Mouse (Mus musculus): ENCODE measurements around the gene Nlrp5. TPM values are rescaled to one million over a fixed set of nuclear protein-coding genes. Genes with fewer than 3 reads are reported as not detected.
"Not testable (repeated sequence)": the region's sequence is repeated elsewhere in the genome, so short reads cannot be mapped to it uniquely, and the experiment has no call there.

Gene Nlrp5
- total and polyA plus RNA-seq, 3 experiments = not detected

GRCm38 (mm10) chr7:23472886-23473285 lies 87.2 kb downstream of the Nlrp5 start:
- not testable (repeated sequence) for H3K27me3 ChIP-seq (ENCODE audit: control insufficient read depth in 1 of 2, insufficient read depth in 2 of 2, low read length in 2 of 2); H3K9me3 ChIP-seq (replicated peaks; ENCODE audit: insufficient read depth, low read length); H3K4me3 ChIP-seq (ENCODE audit: control insufficient read depth in 1 of 2, insufficient read depth in 1 of 2, low read depth in 2 of 2, low read length in 2 of 2); DNase-seq (ENCODE audit: low read depth, low spot score); H3K79me2 ChIP-seq (ENCODE audit: control insufficient read depth, insufficient read depth, low read length, poor library complexity); H3K9ac ChIP-seq (ENCODE audit: control insufficient read depth, low read depth, low read length, poor library complexity, severe bottlenecking); H3K4me1 ChIP-seq (ENCODE audit: control insufficient read depth in 1 of 2, insufficient read depth in 2 of 2, low read length in 2 of 2); H3K36me3 ChIP-seq (ENCODE audit: control insufficient read depth in 1 of 2, insufficient read depth in 2 of 2, low read length in 2 of 2); H3K27ac ChIP-seq (ENCODE audit: control insufficient read depth, low read depth, low read length)

Other genes starting within 250 kb of the Nlrp5 start
- gene Gm10662, start 241.4 kb upstream of the Nlrp5 start, total RNA-seq (2012; rRNA removed) = not detected in 2 replicates
- not detected for gene Gm10662, start 241.4 kb upstream of the Nlrp5 start, polyA plus RNA-seq (2012; ENCODE audit: insufficient read depth in 1 of 2, insufficient read length in 2 of 2, low read depth in 1 of 2, low replicate concordance in 2 of 2, missing spikeins in 1 of 2)
- not detected in 2 replicates for gene Vmn1r165, start 168.6 kb upstream of the Nlrp5 start, total RNA-seq (2012; rRNA removed)
- not detected for gene Vmn1r165, start 168.6 kb upstream of the Nlrp5 start, polyA plus RNA-seq (2012; ENCODE audit: insufficient read depth in 1 of 2, insufficient read length in 2 of 2, low read depth in 1 of 2, low replicate concordance in 2 of 2, missing spikeins in 1 of 2)
- gene Vmn1r166, start 134.2 kb upstream of the Nlrp5 start, total RNA-seq (2012; rRNA removed) = not detected in 2 replicates
- gene Vmn1r166, start 134.2 kb upstream of the Nlrp5 start, polyA plus RNA-seq (2012; ENCODE audit: insufficient read depth in 1 of 2, insufficient read length in 2 of 2, low read depth in 1 of 2, low replicate concordance in 2 of 2, missing spikeins in 1 of 2) = not detected
- not detected in 2 replicates for gene Gm6902, start 107.0 kb upstream of the Nlrp5 start, total RNA-seq (2012; rRNA removed)
- not detected for gene Gm6902, start 107.0 kb upstream of the Nlrp5 start, polyA plus RNA-seq (2012; ENCODE audit: insufficient read depth in 1 of 2, insufficient read length in 2 of 2, low read depth in 1 of 2, low replicate concordance in 2 of 2, missing spikeins in 1 of 2)
- not detected in 2 replicates for gene Nlrp4e, start 84.7 kb upstream of the Nlrp5 start, total RNA-seq (2012; rRNA removed)
- gene Nlrp4e, start 84.7 kb upstream of the Nlrp5 start, polyA plus RNA-seq (2012; ENCODE audit: insufficient read depth in 1 of 2, insufficient read length in 2 of 2, low read depth in 1 of 2, low replicate concordance in 2 of 2, missing spikeins in 1 of 2) = not detected
- not detected in 2 replicates for gene Vmn1r167, start 121.3 kb downstream of the Nlrp5 start, total RNA-seq (2012; rRNA removed)
- not detected for gene Vmn1r167, start 121.3 kb downstream of the Nlrp5 start, polyA plus RNA-seq (2012; ENCODE audit: insufficient read depth in 1 of 2, insufficient read length in 2 of 2, low read depth in 1 of 2, low replicate concordance in 2 of 2, missing spikeins in 1 of 2)
- not detected in 2 replicates for gene Vmn1r168, start 153.8 kb downstream of the Nlrp5 start, total RNA-seq (2012; rRNA removed)
- not detected for gene Vmn1r168, start 153.8 kb downstream of the Nlrp5 start, polyA plus RNA-seq (2012; ENCODE audit: insufficient read depth in 1 of 2, insufficient read length in 2 of 2, low read depth in 1 of 2, low replicate concordance in 2 of 2, missing spikeins in 1 of 2)
- gene Vmn1r169, start 189.6 kb downstream of the Nlrp5 start, total RNA-seq (2012; rRNA removed) = not detected in 2 replicates
- not detected for gene Vmn1r169, start 189.6 kb downstream of the Nlrp5 start, polyA plus RNA-seq (2012; ENCODE audit: insufficient read depth in 1 of 2, insufficient read length in 2 of 2, low read depth in 1 of 2, low replicate concordance in 2 of 2, missing spikeins in 1 of 2)
- not detected in 2 replicates for gene Vmn1r170, start 220.3 kb downstream of the Nlrp5 start, total RNA-seq (2012; rRNA removed)
- not detected for gene Vmn1r170, start 220.3 kb downstream of the Nlrp5 start, polyA plus RNA-seq (2012; ENCODE audit: insufficient read depth in 1 of 2, insufficient read length in 2 of 2, low read depth in 1 of 2, low replicate concordance in 2 of 2, missing spikeins in 1 of 2)
- gene Vmn1r171, start 244.8 kb downstream of the Nlrp5 start, total RNA-seq (2012; rRNA removed) = not detected in 2 replicates
- gene Vmn1r171, start 244.8 kb downstream of the Nlrp5 start, polyA plus RNA-seq (2012; ENCODE audit: insufficient read depth in 1 of 2, insufficient read length in 2 of 2, low read depth in 1 of 2, low replicate concordance in 2 of 2, missing spikeins in 1 of 2) = not detected

Measured in MEL (cell line).